Mouse (Mus musculus): ENCODE measurements around the gene Gm42517.

DNA sequence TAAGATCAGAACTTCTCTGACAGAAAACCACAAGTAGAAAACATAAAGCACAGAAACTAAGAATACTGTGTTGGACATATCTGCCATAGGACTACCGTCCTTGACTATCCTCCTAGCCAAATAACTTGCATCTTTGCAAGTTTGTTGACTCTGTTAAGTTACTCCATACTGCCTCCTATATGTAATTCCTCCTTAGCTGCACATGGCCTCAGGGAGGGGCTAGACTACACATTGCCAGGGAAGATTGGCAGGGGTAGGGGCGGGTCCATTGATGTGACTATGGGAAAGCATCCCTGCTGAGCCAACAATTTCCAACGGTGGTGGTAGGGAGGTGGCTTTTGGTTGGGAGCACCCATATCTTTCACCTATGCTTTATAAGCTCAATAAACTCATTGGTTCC lies 5.4 kb downstream of the Gm42517 start:
- TF ChIP-seq ZKSCAN1 (IDR thresholded peaks at IDR 0.05; ENCODE audit: borderline replicate concordance, low read depth, low read length) = no peak
- no peak for TF ChIP-seq TCF12 (IDR thresholded peaks at IDR 0.05; ENCODE audit: low read depth, low read length)
- TF ChIP-seq ZC3H11A (IDR thresholded peaks at IDR 0.05; ENCODE audit: low read depth, low read length) = no peak
- peak in 1 of 2 experiments; percentile 56; a peak in 2 of 4 replicates for TF ChIP-seq CTCF (conservative IDR thresholded peaks at IDR 0.05 in 1 of 2, IDR thresholded peaks at IDR 0.05 in 1 of 2; ENCODE audit: low read depth in 2 of 2, low read length in 2 of 2)
- no peak for TF ChIP-seq MAX (IDR thresholded peaks at IDR 0.05; ENCODE audit: low read length)

Data from CH12.LX (cell line).